Mouse (Mus musculus): ENCODE data around the gene Zfp300. TPM values are rescaled to one million over a fixed set of nuclear protein-coding genes. Genes with fewer than 3 reads are reported as not detected.

Zfp300 gene
- 1 to 10 TPM; 2.9 to 3.8 TPM for total RNA-seq (2021)
- long read RNA-seq, experiment 1, partial matches to known transcripts = 0 of 1 reads
- long read RNA-seq, experiment 1, other reads (novel, unspliced or antisense) = 1 of 1 reads
- long read RNA-seq, experiment 2, partial matches to known transcripts = 0 of 2 reads
- long read RNA-seq, experiment 2, other reads (novel, unspliced or antisense) = 2 of 2 reads

GRCm38 (mm10) chrX:21088983-21089866 is at the start of gene Zfp300:
Zfp300 (minus strand) TSS chrX:21089527.
- intact Hi-C loops (cut with DNase I) = no loop called here
- DNase-seq (ENCODE audit: low spot score in 2 of 2) = peak; percentile 72 to 73

- no peak for DNase-seq (ENCODE audit: low spot score in 2 of 2)
- intact Hi-C loops (cut with DNase I) = no loop called here
Measured at GRCm38 (mm10) chrX:21115520-21115919, 26.2 kb upstream of the Zfp300 start, which contains the start of gene Ssxa1. Ssxa1 (plus strand) TSS chrX:21115820.

- intact Hi-C loops (cut with DNase I) = no loop called here
- peak in 1 of 2 experiments; percentile 6 for DNase-seq (ENCODE audit: low spot score in 2 of 2)
Measured at GRCm38 (mm10) chrX:21089867-21090239, 526 bp upstream of the Zfp300 start.

GRCm38 (mm10) chrX:21088645-21088982 is 713 bp downstream of the Zfp300 start:
- DNase-seq (ENCODE audit: low spot score in 2 of 2) = no peak
- intact Hi-C loops (cut with DNase I) = no loop called here

- DNase-seq (ENCODE audit: low spot score in 2 of 2) = no peak
- intact Hi-C loops (cut with DNase I) = no loop called here
Measured at GRCm38 (mm10) chrX:21068106-21068505, 21.2 kb downstream of the Zfp300 start, which contains the start of gene Spaca5. Spaca5 (plus strand) TSS chrX:21068406.

GRCm38 (mm10) chrX:21062544-21062890 is 26.8 kb downstream of the Zfp300 start:
- intact Hi-C loops (cut with DNase I) = no loop called here
- no peak for DNase-seq (ENCODE audit: low spot score in 2 of 2)

- peak; percentile 78 to 83 for DNase-seq (ENCODE audit: low spot score in 2 of 2)
- intact Hi-C loops (cut with DNase I) = no loop called here
Measured at GRCm38 (mm10) chrX:21061866-21062543, 27.3 kb downstream of the Zfp300 start, which contains the start of gene Zfp182. Zfp182 (minus strand) TSS chrX:21062316.

- intact Hi-C loops (cut with DNase I) = no loop called here
- DNase-seq (ENCODE audit: low spot score in 2 of 2) = no peak
Measured at GRCm38 (mm10) chrX:21061460-21061859, 27.9 kb downstream of the Zfp300 start.

Other genes starting within 250 kb of the Zfp300 start
- gene Timp1, start 219.4 kb downstream of the Zfp300 start, total RNA-seq (2021) = 1 to 10 TPM in 1 of 2 experiments, not detected in 1; 1.2 TPM
- gene Syn1, start 168.5 kb downstream of the Zfp300 start, total RNA-seq (2021) = 100 to 1,000 TPM; 579 to 600 TPM
- 10 to 100 TPM in 1 of 2 experiments, 1 to 10 TPM in 1; 8.1 to 14.5 TPM for gene Cfp, start 158.0 kb downstream of the Zfp300 start, total RNA-seq (2021)
- 10 to 100 TPM; 42.7 to 43.2 TPM for gene Elk1, start 138.9 kb downstream of the Zfp300 start, total RNA-seq (2021)
- 10 to 100 TPM; 10.4 TPM for gene Uxt, start 127.5 kb downstream of the Zfp300 start, total RNA-seq (2021)
- gene Zfp182, start 27.2 kb downstream of the Zfp300 start, total RNA-seq (2021) = 1 to 10 TPM; 8.9 to 9.2 TPM
- gene Spaca5, start 21.1 kb downstream of the Zfp300 start, total RNA-seq (2021) = not detected
- not detected for gene Ssxa1, start 26.3 kb upstream of the Zfp300 start, total RNA-seq (2021)
- gene Gm21876, start 86.1 kb upstream of the Zfp300 start, total RNA-seq (2021) = not detected

All from left cerebral cortex, postnatal 14 days (tissue).